Mouse (Mus musculus) liver, embryonic 11.5 days (tissue): ENCODE measurements around the gene Usf3. TPM values are rescaled to one million over a fixed set of nuclear protein-coding genes. Genes with fewer than 3 reads are reported as not detected.

Experiments
- ATAC-seq: fragments of 200-750 bp; cut with Nextera tagmentation; replicated peaks from 2 replicates; pipeline ENCODE4 v1.8.0; 2017; ENCODE audit warnings: moderate number of reproducible peaks, mild to moderate bottlenecking, moderate TSS enrichment, moderate library complexity; ENCODE audit not compliant: low FRiP score
- DNase-seq: peaks from one replicate; pipeline ENCODE4 v3.0.0-alpha.2; 2017; ENCODE audit warnings: low spot score
- H3K27ac ChIP-seq: fragments of 300-500 bp; sonication (generic); 2 replicates; pipeline ENCODE4 v1.5.1; 2014; ENCODE audit warnings: mild to moderate bottlenecking, low read depth, low read length, control low read depth
- H3K27me3 ChIP-seq: fragments of 300-500 bp; sonication (generic); replicated peaks from 2 replicates; pipeline ENCODE4 v1.6.1; 2014; ENCODE audit warnings: low read length, mixed read lengths; ENCODE audit not compliant: control insufficient read depth, insufficient read depth
- H3K36me3 ChIP-seq: fragments of 300-500 bp; sonication (generic); 2 replicates; pipeline ENCODE4 v1.6.1; 2014; ENCODE audit warnings: mild to moderate bottlenecking, low read length, moderate library complexity, mixed read lengths; ENCODE audit not compliant: control insufficient read depth, insufficient read depth
- H3K4me1 ChIP-seq: fragments of 300-500 bp; sonication (generic); replicated peaks from 2 replicates; pipeline ENCODE4 v1.6.1; 2014; ENCODE audit warnings: low read length, mixed read lengths; ENCODE audit not compliant: control insufficient read depth, insufficient read depth
- H3K4me2 ChIP-seq: fragments of 300-500 bp; sonication (generic); 2 replicates; pipeline ENCODE4 v1.6.1; 2014; ENCODE audit warnings: mild to moderate bottlenecking, control low read depth, moderate library complexity
- H3K4me3 ChIP-seq: fragments of 300-500 bp; sonication (generic); 2 replicates; pipeline ENCODE4 v1.5.1; 2014; ENCODE audit warnings: low read depth, low read length, control low read depth
- H3K9ac ChIP-seq: fragments of 300-500 bp; sonication (generic); 2 replicates; pipeline ENCODE4 v1.6.1; 2014; ENCODE audit warnings: low read depth, low read length, control low read depth
- H3K9me3 ChIP-seq: fragments of 300-500 bp; sonication (generic); 2 replicates; pipeline ENCODE4 v1.6.1; 2016; ENCODE audit warnings: low read length, inconsistent platforms, mixed read lengths; ENCODE audit not compliant: control insufficient read depth
- WGBS: fragments of 180-500 bp; shearing (Covaris S2); extraction: QIAGEN DNeasy Blood & Tissue Kit; methylation state at CpG from one replicate; pipeline ENCODE4 v1.1.7; 2014; 5-methylcytosine and 5-hydroxymethylcytosine counted together
- polyA plus RNA-seq: library from polyadenylated mRNA; unstranded; fragments of >200 nt; fragmentation: Nextera tagmentation; extraction: Ambion mirVana; gene quantifications from 2 replicates; pipeline ENCODE4 v1.2.1, GENCODE M21; 2014

Gene Usf3
- polyA plus RNA-seq, 1 experiment from 2014 or later: 5.8 TPM

DNA sequence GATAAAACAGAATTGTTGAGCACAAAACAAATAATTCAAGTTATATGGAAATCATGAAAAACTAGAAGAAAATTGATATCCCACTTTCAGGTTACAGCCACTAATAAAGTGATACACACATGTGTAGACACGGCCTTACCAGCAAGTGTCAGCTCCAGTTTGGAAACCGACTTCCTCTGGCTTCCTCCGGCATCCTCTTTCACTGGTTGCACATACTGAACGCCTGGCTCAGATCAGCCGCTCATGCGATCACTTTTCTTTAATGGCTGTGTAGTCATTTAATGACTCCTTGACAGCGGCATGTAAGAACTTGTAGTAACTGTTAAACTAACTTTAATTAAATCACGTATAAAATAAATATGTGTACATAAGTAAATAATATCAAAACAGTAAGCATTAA lies 32.9 kb downstream of the Usf3 start:
- Histone ChIP-seq H3K4me1 (peaks cover 10% of the 10 kb centered on the region), H3K9me3 (no peaks in the 10 kb centered on the region), H3K4me3 (no peak overlapping the region), H3K36me3 (peaks cover 7% of the 10 kb centered on the region), H3K4me2 (no peak overlapping the region), H3K9ac (no peak overlapping the region), H3K27ac (no peak overlapping the region), H3K27me3 (no peaks in the 10 kb centered on the region)
- ATAC-seq: no peak
- WGBS: 93% methylated on average over 8 of the region's 8 CpGs
- DNase-seq: no peak

DNA sequence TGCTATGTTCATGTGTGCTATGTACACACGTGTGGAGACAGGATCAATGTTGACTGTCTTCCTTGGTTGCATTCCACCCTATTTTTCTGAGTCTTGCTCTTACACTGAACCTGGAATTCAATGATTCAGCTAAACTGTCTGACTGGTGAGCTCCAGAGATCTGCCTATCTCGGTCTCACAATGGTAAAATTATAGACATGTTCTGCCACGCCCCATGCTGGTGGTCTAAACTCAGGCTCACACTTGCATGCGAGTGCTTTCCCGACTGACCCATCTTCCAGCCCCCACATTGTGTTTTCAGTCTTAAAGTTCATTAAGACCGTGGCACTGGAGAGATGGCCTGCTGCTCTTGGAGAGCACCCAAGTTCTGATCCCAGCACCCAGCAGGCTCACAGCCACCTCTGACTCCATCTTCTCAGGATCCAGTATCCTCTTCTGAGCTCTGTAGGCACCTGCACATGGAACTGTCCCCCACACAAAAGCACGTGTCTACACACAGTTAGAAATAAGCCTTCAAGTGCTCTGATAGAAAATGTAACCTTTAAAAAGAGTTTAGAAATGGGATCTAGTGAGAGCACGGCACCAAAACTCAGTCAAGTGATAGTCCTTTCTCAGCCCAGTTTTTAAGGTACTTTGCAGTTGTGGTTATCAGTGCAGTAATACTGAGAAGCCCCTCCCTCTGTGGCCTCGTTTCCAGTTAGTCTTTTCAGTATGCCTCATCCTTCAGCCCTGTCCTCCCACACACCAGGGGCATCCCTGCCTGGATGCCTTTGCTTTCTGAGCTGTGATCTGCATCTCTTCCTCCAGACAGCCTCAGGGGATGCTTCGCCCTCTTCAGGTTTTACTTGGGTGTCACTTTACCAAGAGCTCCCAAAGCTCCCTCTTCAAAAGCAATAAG lies 37.4 kb downstream of the Usf3 start:
- peaks cover 10% of the 10 kb centered on the region for H3K4me1 ChIP-seq
- no peak overlapping the region for H3K4me3 ChIP-seq
- no peaks in the 10 kb centered on the region for H3K27me3 ChIP-seq
- H3K4me2 ChIP-seq: no peak overlapping the region
- peak overlapping the region; percentile 17; the same call in 1 of the 2 replicates for H3K27ac ChIP-seq
- H3K36me3 ChIP-seq: peaks cover 7% of the 10 kb centered on the region; the same call in 1 of the 2 replicates
- DNase-seq (no peak), ATAC-seq (peak; percentile 85)
- H3K9me3 ChIP-seq: no peaks in the 10 kb centered on the region
- H3K9ac ChIP-seq: no peak overlapping the region
- WGBS: 60% methylated on average over 10 of the region's 10 CpGs

DNA sequence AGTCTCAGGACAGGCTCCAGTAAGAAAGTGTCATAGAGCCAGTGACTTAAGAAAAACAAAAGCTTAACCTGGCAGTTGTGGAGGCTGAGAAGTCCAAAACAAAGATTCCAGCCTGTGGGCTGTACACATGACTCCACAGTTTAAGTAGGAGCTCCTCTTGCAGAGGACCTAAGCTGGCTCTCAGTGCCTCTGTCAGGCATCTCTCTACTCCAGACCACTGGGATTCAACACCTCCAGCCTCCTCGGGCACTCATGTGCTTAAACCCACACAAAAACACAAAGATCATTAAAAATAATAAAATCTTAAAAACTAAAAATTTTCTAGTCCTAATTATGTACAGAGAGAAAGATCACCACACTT lies 38.0 kb downstream of the Usf3 start:
- peaks cover 13% of the 10 kb centered on the region for H3K36me3 ChIP-seq
- no peak for ATAC-seq
- 97% methylated on average over 1 of the region's 1 CpGs for WGBS

DNA sequence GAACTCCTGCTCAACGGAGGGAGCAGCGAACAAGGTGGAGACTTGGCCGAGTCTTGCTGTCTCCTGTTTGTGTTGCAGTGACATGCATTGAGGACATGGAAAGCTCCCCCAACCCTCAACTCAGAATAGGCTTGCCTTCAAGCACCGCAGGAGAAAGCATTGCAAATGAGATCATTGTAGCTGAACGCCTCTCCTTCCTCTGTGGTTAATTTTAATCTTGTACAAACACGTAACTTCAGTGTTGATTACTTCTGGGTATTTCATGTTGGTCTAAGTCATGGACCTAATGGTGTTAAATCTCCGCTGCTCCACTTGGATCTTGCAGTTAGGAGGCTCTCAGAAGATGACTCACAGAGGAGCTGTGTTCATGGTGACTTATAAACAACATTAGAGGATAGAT lies 39.7 kb downstream of the Usf3 start:
- ATAC-seq (no peak), DNase-seq (no peak)
- no peak overlapping the region for H3K27ac ChIP-seq
- no peak overlapping the region for H3K4me2 ChIP-seq
- H3K4me1 ChIP-seq: peaks cover 10% of the 10 kb centered on the region
- H3K9ac ChIP-seq: no peak overlapping the region
- 92% methylated on average over 7 of the region's 7 CpGs for whole genome bisulfite sequencing
- no peaks in the 10 kb centered on the region for H3K27me3 ChIP-seq
- H3K36me3 ChIP-seq: peaks cover 29% of the 10 kb centered on the region
- no peaks in the 10 kb centered on the region for H3K9me3 ChIP-seq
- no peak overlapping the region for H3K4me3 ChIP-seq

More for the DNA sequence above, 38.0 kb downstream of the Usf3 start:
- Histone ChIP-seq H3K9me3 (no peaks in the 10 kb centered on the region), H3K4me2 (no peak overlapping the region), H3K4me3 (no peak overlapping the region), H3K27ac (no peak overlapping the region), H3K27me3 (no peaks in the 10 kb centered on the region), H3K9ac (no peak overlapping the region), H3K4me1 (peaks cover 10% of the 10 kb centered on the region)
- no peak for DNase-seq

DNA sequence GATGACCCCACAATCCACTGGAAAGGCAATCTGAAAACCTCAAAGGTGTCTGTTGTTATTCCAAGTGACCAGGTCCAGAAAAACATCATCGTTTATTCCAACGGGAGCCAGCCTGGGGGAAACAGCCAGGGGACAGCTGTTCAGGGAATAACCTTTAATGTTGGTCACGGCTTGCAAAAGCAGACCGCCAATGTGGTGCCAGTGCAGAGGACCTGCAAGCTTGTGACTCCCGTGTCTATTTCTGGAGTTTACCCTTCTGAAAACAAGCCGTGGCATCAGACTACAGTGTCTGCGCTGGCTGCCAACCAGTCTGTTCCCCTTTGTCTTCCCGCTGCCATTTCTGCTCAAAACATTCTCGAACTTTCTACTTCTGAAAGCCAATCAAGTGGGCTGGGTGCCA lies 42.5 kb downstream of the Usf3 start:
- no peak overlapping the region for H3K4me2 ChIP-seq
- no peaks in the 10 kb centered on the region for H3K9me3 ChIP-seq
- peaks cover 2% of the 10 kb centered on the region; the same call in 1 of the 2 replicates for H3K4me1 ChIP-seq
- no peak for DNase-seq
- no peak for ATAC-seq
- H3K27me3 ChIP-seq: no peaks in the 10 kb centered on the region
- no peak overlapping the region for H3K4me3 ChIP-seq
- WGBS: 94% methylated on average over 9 of the region's 9 CpGs
- peaks cover 46% of the 10 kb centered on the region for H3K36me3 ChIP-seq
- no peak overlapping the region for H3K27ac ChIP-seq
- no peak overlapping the region for H3K9ac ChIP-seq

DNA sequence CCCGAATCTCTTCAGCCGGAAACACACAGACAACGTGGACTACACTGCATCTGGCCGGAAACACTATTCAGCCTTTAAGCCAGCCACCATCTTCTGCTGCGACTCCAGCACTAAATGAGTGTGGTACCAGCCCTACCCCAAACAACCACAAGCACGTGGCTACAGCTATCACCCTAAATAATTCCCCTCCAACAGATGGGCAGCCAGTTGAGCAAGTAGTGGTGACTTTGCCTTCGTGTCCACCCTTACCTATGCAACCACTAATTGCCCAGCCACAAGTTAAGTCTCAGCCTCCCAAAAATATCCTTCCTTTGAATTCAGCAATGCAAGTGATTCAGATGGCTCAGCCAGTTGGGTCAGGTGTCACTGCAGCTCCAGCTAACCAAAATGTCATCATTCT lies 43.4 kb downstream of the Usf3 start:
- H3K4me3 ChIP-seq: no peak overlapping the region
- H3K4me2 ChIP-seq: no peak overlapping the region
- no peaks in the 10 kb centered on the region for H3K4me1 ChIP-seq
- WGBS: 90% methylated on average over 7 of the region's 7 CpGs
- no peak for DNase-seq
- ATAC-seq: no peak
- peaks cover 46% of the 10 kb centered on the region for H3K36me3 ChIP-seq
- no peak overlapping the region for H3K9ac ChIP-seq
- no peak overlapping the region for H3K27ac ChIP-seq
- no peaks in the 10 kb centered on the region for H3K9me3 ChIP-seq
- no peaks in the 10 kb centered on the region for H3K27me3 ChIP-seq

DNA sequence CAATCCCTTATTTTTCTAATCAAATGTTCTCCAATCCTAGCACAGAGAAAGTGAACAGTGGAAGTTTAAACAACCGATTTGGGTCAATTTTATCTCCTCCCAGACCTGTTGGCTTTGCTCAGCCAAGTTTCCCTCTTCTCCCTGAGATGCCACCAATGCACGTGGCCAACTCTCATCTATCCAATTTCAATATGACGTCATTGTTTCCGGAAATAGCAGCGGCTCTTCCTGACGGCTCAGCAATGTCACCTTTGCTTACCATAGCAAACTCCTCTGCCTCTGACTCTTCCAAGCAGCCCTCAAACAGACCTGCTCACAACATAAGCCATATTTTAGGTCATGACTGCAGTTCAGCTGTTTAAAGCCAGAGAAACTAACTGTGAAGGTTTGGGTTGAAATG lies 48.4 kb downstream of the Usf3 start:
- DNase-seq: no peak
- no peak overlapping the region for H3K27ac ChIP-seq
- no peaks in the 10 kb centered on the region for H3K9me3 ChIP-seq
- no peaks in the 10 kb centered on the region for H3K4me1 ChIP-seq
- H3K4me2 ChIP-seq: no peak overlapping the region
- H3K4me3 ChIP-seq: no peak overlapping the region
- no peak overlapping the region for H3K9ac ChIP-seq
- no peaks in the 10 kb centered on the region for H3K27me3 ChIP-seq
- peaks cover 28% of the 10 kb centered on the region for H3K36me3 ChIP-seq
- WGBS: 82% methylated on average over 6 of the region's 6 CpGs
- no peak for ATAC-seq

DNA sequence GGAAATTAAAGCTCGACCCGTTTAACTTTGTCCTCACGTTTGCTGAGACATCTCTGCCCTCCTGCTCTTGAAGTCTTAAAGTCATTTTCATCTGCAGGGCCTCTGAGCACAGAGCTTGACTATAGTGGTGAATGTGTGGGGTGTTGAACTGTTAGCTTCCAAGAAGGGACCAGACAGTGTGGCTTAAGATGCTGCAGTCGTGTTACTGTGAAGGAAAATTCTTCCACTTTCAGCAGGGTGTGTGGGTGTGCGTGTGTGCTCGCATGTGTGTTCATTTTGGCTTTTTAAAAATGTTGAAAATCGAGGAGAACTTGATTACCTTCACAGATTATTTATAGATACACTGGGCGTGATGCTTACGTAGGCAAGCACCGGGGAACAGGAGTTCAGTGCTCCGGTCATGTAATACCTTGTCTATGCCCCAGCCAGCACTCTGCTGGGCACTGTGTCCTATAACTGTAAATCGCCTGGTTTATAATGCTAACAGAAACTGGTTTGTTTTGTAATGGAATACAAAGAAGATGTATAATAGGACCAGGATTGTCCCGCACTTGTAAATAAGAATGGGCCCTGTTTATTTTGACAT lies 53.8 kb downstream of the Usf3 start:
- Histone ChIP-seq H3K4me3 (no peak overlapping the region), H3K27me3 (no peaks in the 10 kb centered on the region), H3K4me2 (no peak overlapping the region), H3K9ac (no peak overlapping the region), H3K9me3 (no peaks in the 10 kb centered on the region), H3K27ac (no peak overlapping the region), H3K4me1 (no peaks in the 10 kb centered on the region), H3K36me3 (no peaks in the 10 kb centered on the region)
- ATAC-seq: no peak
- no peak for DNase-seq
- 89% methylated on average over 13 of the region's 13 CpGs for WGBS

DNA sequence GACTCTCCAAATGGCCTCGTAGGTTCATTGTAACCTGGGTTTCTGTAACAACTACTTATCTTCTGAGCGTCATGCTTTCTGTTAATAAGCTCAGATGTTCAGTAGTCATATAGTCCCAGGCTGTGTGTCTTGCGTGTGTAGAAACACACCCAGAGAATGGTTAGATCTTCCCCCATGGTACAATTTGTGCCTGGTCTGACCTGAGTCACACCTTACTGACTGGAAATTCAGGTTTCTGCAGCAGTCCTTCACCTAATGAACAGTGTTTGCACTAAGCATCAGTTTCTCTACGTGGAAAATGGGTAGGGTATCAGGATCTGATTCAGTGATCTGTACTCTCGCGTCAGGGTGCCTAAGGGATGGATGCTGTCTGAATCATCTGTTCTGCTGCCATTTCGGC lies 60.0 kb downstream of the Usf3 start:
- WGBS: 81% methylated on average over 7 of the region's 7 CpGs
- Histone ChIP-seq H3K27me3 (no peaks in the 10 kb centered on the region), H3K4me2 (no peak overlapping the region), H3K9me3 (no peaks in the 10 kb centered on the region), H3K27ac (no peak overlapping the region), H3K36me3 (no peaks in the 10 kb centered on the region), H3K4me1 (no peaks in the 10 kb centered on the region), H3K9ac (no peak overlapping the region), H3K4me3 (no peak overlapping the region)
- ATAC-seq (no peak), DNase-seq (no peak)
